Mouse (Mus musculus) lung, adult 2 months (tissue): Measurements from ENCODE around the gene Wfdc10.

Experiments
- CTCF ChIP-seq: fragments of 200-500 bp; IDR thresholded peaks from 2 replicates; pipeline ENCODE4 v1.5.1; 2011; ENCODE audit warnings: mild to moderate bottlenecking, low read length, control low read depth; ENCODE audit not compliant: insufficient read depth
- POLR2A ChIP-seq: fragments of 200-500 bp; IDR thresholded peaks from 2 replicates; pipeline ENCODE4 v1.6.1; 2011; ENCODE audit warnings: low read depth, mild to moderate bottlenecking, control low read depth, low read length, borderline replicate concordance; ENCODE audit errors: extremely low read depth

- TF ChIP-seq CTCF = no peak
- TF ChIP-seq POLR2A = no peak
These were observed 42.4 kb downstream of the Wfdc10 start, which contains the start of gene Spint4 for GRCm38 (mm10) chr2:164698201-164698600.
